Mouse (Mus musculus): Measurements from ENCODE around the gene Fam120c. TPM values are rescaled to one million over a fixed set of nuclear protein-coding genes. Genes with fewer than 3 reads are reported as not detected.
A peak's percentile ranks its signal among the peaks of the same experiment; 100 is the strongest.
"Not testable (repeated sequence)": the region's sequence is repeated elsewhere in the genome, so short reads cannot be mapped to it uniquely, and the experiment has no call there.

Gene Fam120c
- total RNA-seq (2021) = 10 to 100 TPM; 13.1 to 13.9 TPM

- DNase-seq (ENCODE audit: low spot score) = peak; percentile 71
- intact Hi-C loops (cut with DNase I) = loop anchor here (5.0 to 10.0 kb wide), 3 partner anchors 173 to 757 kb away; partner anchors contain the start of genes Apex2 and Pfkfb1
Observed at GRCm38 (mm10) chrX:151343761-151344500, at the start of gene Fam120c. Gene Fam120c, plus strand, starts transcription at chrX:151344175.

GRCm38 (mm10) chrX:151298329-151298728 is 45.6 kb upstream of the Fam120c start:
- intact Hi-C loops (cut with DNase I) = no loop called here
- DNase-seq (ENCODE audit: low spot score) = no peak

- DNase-seq (ENCODE audit: low spot score) = no peak
- intact Hi-C loops (cut with DNase I) = no loop called here
Observed at GRCm38 (mm10) chrX:151313732-151314131, 30.2 kb upstream of the Fam120c start.

GRCm38 (mm10) chrX:151333615-151334014 is 10.4 kb upstream of the Fam120c start:
- intact Hi-C loops (cut with DNase I) = no loop called here
- no peak for DNase-seq (ENCODE audit: low spot score)

GRCm38 (mm10) chrX:151337804-151338203 is 6.2 kb upstream of the Fam120c start:
- DNase-seq (ENCODE audit: low spot score) = peak; percentile 26
- intact Hi-C loops (cut with DNase I) = no loop called here

- intact Hi-C loops (cut with DNase I) = loop anchor here (5.0 to 10.0 kb wide), 3 partner anchors 173 to 757 kb away; partner anchors contain the start of genes Apex2 and Pfkfb1
- DNase-seq (ENCODE audit: low spot score) = peak; percentile 16
Observed at GRCm38 (mm10) chrX:151344501-151344984, 568 bp downstream of the Fam120c start.

- intact Hi-C loops (cut with DNase I) = loop anchor here (10.0 kb wide), 1 partner anchor 211 kb away; no protein-coding TSS in a partner anchor
- DNase-seq (ENCODE audit: low spot score) = no peak
Observed at GRCm38 (mm10) chrX:151345333-151346125, 1.6 kb downstream of the Fam120c start.

GRCm38 (mm10) chrX:151347278-151347677 is 3.3 kb downstream of the Fam120c start:
- intact Hi-C loops (cut with DNase I) = loop anchor here (10.0 kb wide), 1 partner anchor 212 kb away; no protein-coding TSS in a partner anchor
- DNase-seq (ENCODE audit: low spot score) = no peak

GRCm38 (mm10) chrX:151349322-151349721 is 5.3 kb downstream of the Fam120c start:
- intact Hi-C loops (cut with DNase I) = loop anchor here (10.0 kb wide), 1 partner anchor 215 kb away; no protein-coding TSS in a partner anchor

GRCm38 (mm10) chrX:151418801-151419200 is 74.8 kb downstream of the Fam120c start:
- intact Hi-C loops (cut with DNase I) = no loop called here
- no peak for DNase-seq (ENCODE audit: low spot score)

More at GRCm38 (mm10) chrX:151349322-151349721, 5.3 kb downstream of the Fam120c start:
- DNase-seq (ENCODE audit: low spot score) = no peak

- intact Hi-C loops (cut with DNase I) = no loop called here
- DNase-seq (ENCODE audit: low spot score) = no peak
Observed at GRCm38 (mm10) chrX:151420791-151421190, 76.8 kb downstream of the Fam120c start.

- DNase-seq (ENCODE audit: low spot score) = no peak
Observed at GRCm38 (mm10) chrX:151443637-151444036, 99.7 kb downstream of the Fam120c start.

GRCm38 (mm10) chrX:151444189-151444588 is 100.2 kb downstream of the Fam120c start:
- intact Hi-C loops (cut with DNase I) = no loop called here
- no peak for DNase-seq (ENCODE audit: low spot score)

More at GRCm38 (mm10) chrX:151443637-151444036, 99.7 kb downstream of the Fam120c start:
- intact Hi-C loops (cut with DNase I) = no loop called here

GRCm38 (mm10) chrX:151488128-151488527 is 144.2 kb downstream of the Fam120c start:
- intact Hi-C loops (cut with DNase I) = no loop called here
- no peak for DNase-seq (ENCODE audit: low spot score)

GRCm38 (mm10) chrX:151493269-151493668 is 149.3 kb downstream of the Fam120c start:
- DNase-seq (ENCODE audit: low spot score); intact Hi-C loops (cut with DNase I): not testable (repeated sequence)

GRCm38 (mm10) chrX:151496596-151496995 is 152.6 kb downstream of the Fam120c start:
- intact Hi-C loops (cut with DNase I) = no loop called here
- no peak for DNase-seq (ENCODE audit: low spot score)

- no peak for DNase-seq (ENCODE audit: low spot score)
- intact Hi-C loops (cut with DNase I) = no loop called here
Observed at GRCm38 (mm10) chrX:151508536-151508935, 164.6 kb downstream of the Fam120c start.

GRCm38 (mm10) chrX:151509906-151510305 is 165.9 kb downstream of the Fam120c start:
- no peak for DNase-seq (ENCODE audit: low spot score)
- intact Hi-C loops (cut with DNase I) = no loop called here

GRCm38 (mm10) chrX:151513066-151513465 is 169.1 kb downstream of the Fam120c start:
- no peak for DNase-seq (ENCODE audit: low spot score)
- intact Hi-C loops (cut with DNase I) = no loop called here

GRCm38 (mm10) chrX:151513694-151514093 is 169.7 kb downstream of the Fam120c start:
- intact Hi-C loops (cut with DNase I) = no loop called here
- no peak for DNase-seq (ENCODE audit: low spot score)

All from heart, postnatal 25 days (tissue).